Mouse (Mus musculus) small intestine, adult 2 months (tissue): ENCODE measurements at regions not wholly inside any gene's neighbourhood (a gene's known extent, or its start where the extent isn't known, plus 50 kb on each side); places are given as distances from the start of the nearest gene placed in this dataset.

Experiments
- H3K27ac ChIP-seq: fragments of 200-500 bp; 2 replicates; pipeline ENCODE4 v1.5.1; 2012; ENCODE audit warnings: low read depth, low read length, control low read depth, inconsistent platforms; ENCODE audit not compliant: insufficient read depth
- H3K27me3 ChIP-seq: fragments of 200-500 bp; 2 replicates; pipeline ENCODE4 v1.6.1; 2012; ENCODE audit warnings: mild to moderate bottlenecking, moderate library complexity, low read length, inconsistent platforms; ENCODE audit not compliant: control insufficient read depth, insufficient read depth
- H3K36me3 ChIP-seq: fragments of 200-500 bp; 2 replicates; pipeline ENCODE4 v1.6.1; 2012; ENCODE audit warnings: mild to moderate bottlenecking, low read length, control low read depth, inconsistent platforms; ENCODE audit not compliant: control insufficient read depth, insufficient read depth
- H3K4me1 ChIP-seq: fragments of 200-500 bp; 2 replicates; pipeline ENCODE4 v1.6.1; 2012; ENCODE audit warnings: low read length, inconsistent platforms, mixed read lengths; ENCODE audit not compliant: control insufficient read depth, insufficient read depth, insufficient read length
- H3K4me3 ChIP-seq: fragments of 200-500 bp; 2 replicates; pipeline ENCODE4 v1.5.1; 2012; ENCODE audit warnings: low read depth, mild to moderate bottlenecking, control low read depth, inconsistent platforms, low read length, moderate library complexity
- CTCF ChIP-seq: fragments of 200-500 bp; IDR thresholded peaks from 2 replicates; pipeline ENCODE4 v1.5.1; 2012; ENCODE audit warnings: low read depth, mild to moderate bottlenecking, control low read depth, inconsistent platforms, low read length, moderate library complexity, mixed read lengths; ENCODE audit not compliant: insufficient replicate concordance, insufficient read length; ENCODE audit errors: extremely low read depth
- POLR2A ChIP-seq: fragments of 200-500 bp; IDR thresholded peaks from 2 replicates; pipeline ENCODE4 v1.6.1; 2012; ENCODE audit warnings: low read depth, mild to moderate bottlenecking, control low read depth, inconsistent platforms, low read length, moderate library complexity
- WGBS: fragments of 180-500 bp; shearing (Covaris S2); methylation state at CpG from one replicate; pipeline ENCODE4 v1.1.7; 2018; 5-methylcytosine and 5-hydroxymethylcytosine counted together

- no peaks in the 10 kb centered on the region for H3K27me3 ChIP-seq
- no peak overlapping the region for H3K4me3 ChIP-seq
- no peaks in the 10 kb centered on the region for H3K36me3 ChIP-seq
- H3K4me1 ChIP-seq: no peaks in the 10 kb centered on the region
- no peak overlapping the region for H3K27ac ChIP-seq
- no peak for TF ChIP-seq CTCF
- no peak for TF ChIP-seq POLR2A
- WGBS: 97% methylated on average over 1 of the region's 1 CpGs
These were observed 124.0 kb downstream of the Ddx1 start for GRCm38 (mm10) chr12:13125054-13125453.

GRCm38 (mm10) chr12:13122282-13122681, 126.7 kb downstream of the Ddx1 start:
- no peak for TF ChIP-seq CTCF
- Histone ChIP-seq H3K36me3 (no peaks in the 10 kb centered on the region), H3K27me3 (no peaks in the 10 kb centered on the region), H3K4me1 (no peaks in the 10 kb centered on the region), H3K27ac (no peak overlapping the region), H3K4me3 (no peak overlapping the region)
- 57% methylated on average over 9 of the region's 9 CpGs for WGBS

- no peak overlapping the region for H3K27ac ChIP-seq
- 38% methylated on average over 7 of the region's 7 CpGs for WGBS
- no peaks in the 10 kb centered on the region for H3K27me3 ChIP-seq
- H3K4me3 ChIP-seq: no peak overlapping the region
- no peak for TF ChIP-seq CTCF
- H3K4me1 ChIP-seq: no peaks in the 10 kb centered on the region
- H3K36me3 ChIP-seq: no peaks in the 10 kb centered on the region
These were observed 128.4 kb downstream of the Ddx1 start for GRCm38 (mm10) chr12:13120581-13120980.

GRCm38 (mm10) chr12:13119653-13120052, 129.4 kb downstream of the Ddx1 start:
- 72% methylated on average over 3 of the region's 3 CpGs for WGBS
- no peak overlapping the region for H3K27ac ChIP-seq

GRCm38 (mm10) chr12:13118026-13118425, 131.0 kb downstream of the Ddx1 start:
- 73% methylated on average over 9 of the region's 9 CpGs for WGBS
- Histone ChIP-seq H3K4me1 (no peaks in the 10 kb centered on the region), H3K4me3 (no peak overlapping the region), H3K27me3 (no peaks in the 10 kb centered on the region), H3K36me3 (no peaks in the 10 kb centered on the region), H3K27ac (no peak overlapping the region)
- TF ChIP-seq CTCF (no peak), POLR2A (no peak)

More at GRCm38 (mm10) chr12:13119653-13120052, 129.4 kb downstream of the Ddx1 start:
- Histone ChIP-seq H3K4me1 (no peaks in the 10 kb centered on the region), H3K4me3 (no peak overlapping the region), H3K27me3 (no peaks in the 10 kb centered on the region), H3K36me3 (no peaks in the 10 kb centered on the region)
- TF ChIP-seq POLR2A (no peak), CTCF (no peak)

GRCm38 (mm10) chr12:13114341-13114740, 134.7 kb downstream of the Ddx1 start:
- Histone ChIP-seq H3K4me1 (no peaks in the 10 kb centered on the region), H3K27ac (no peak overlapping the region), H3K36me3 (no peaks in the 10 kb centered on the region), H3K4me3 (no peak overlapping the region), H3K27me3 (no peaks in the 10 kb centered on the region)
- TF ChIP-seq POLR2A: no peak
- WGBS: 63% methylated on average over 4 of the region's 4 CpGs

GRCm38 (mm10) chr12:13106931-13107330, 142.1 kb downstream of the Ddx1 start:
- TF ChIP-seq POLR2A (no peak), CTCF (no peak)
- H3K27me3 ChIP-seq: no peaks in the 10 kb centered on the region
- H3K4me1 ChIP-seq: no peaks in the 10 kb centered on the region
- H3K27ac ChIP-seq: no peak overlapping the region
- no peaks in the 10 kb centered on the region for H3K36me3 ChIP-seq
- WGBS: 80% methylated on average over 3 of the region's 3 CpGs
- H3K4me3 ChIP-seq: no peak overlapping the region

GRCm38 (mm10) chr12:13100505-13101354, 148.3 kb downstream of the Ddx1 start:
- Histone ChIP-seq H3K27me3 (no peaks in the 10 kb centered on the region), H3K4me1 (0 out of 2 replicates have a peak, but pooled peaks cover 3% of the 10 kb centered on the region), H3K27ac (no peak overlapping the region), H3K4me3 (no peak overlapping the region), H3K36me3 (no peaks in the 10 kb centered on the region)
- no peak for TF ChIP-seq CTCF
- no peak for TF ChIP-seq POLR2A
- 42% methylated on average over 12 of the region's 12 CpGs for WGBS
